Mouse (Mus musculus) MEL (cell line): Measurements from ENCODE around the gene Foxi2. TPM values are rescaled to one million over a fixed set of nuclear protein-coding genes. Genes with fewer than 3 reads are reported as not detected.

ENCODE experiments used
- DNase-seq: peaks from one replicate; pipeline ENCODE4 v3.0.0; 2011; ENCODE audit warnings: low read depth, low spot score
- H3K27ac ChIP-seq: 2 replicates; pipeline ENCODE4 v1.5.1; 2012; ENCODE audit warnings: low read depth, mild to moderate bottlenecking, control low read depth, low read length, moderate library complexity; ENCODE audit not compliant: control insufficient read depth
- H3K27me3 ChIP-seq, 2 experiments: fragments of 150-350 bp in 1 of 2; sonication (generic) in 1 of 2; 2 replicates each; pipeline ENCODE4 v1.6.1; 2012; ENCODE audit warnings: low read length in 2 of 2, mild to moderate bottlenecking in 2 of 2, improper control_type of control experiment in 1 of 2, moderate library complexity in 1 of 2; ENCODE audit not compliant: insufficient read depth in 2 of 2, control insufficient read depth in 1 of 2
- H3K36me3 ChIP-seq, 2 experiments: 2 replicates each; pipeline ENCODE4 v1.6.1; 2012 to 2014; ENCODE audit warnings: low read length in 2 of 2, improper control_type of control experiment in 1 of 2, inconsistent platforms in 1 of 2, mild to moderate bottlenecking in 1 of 2; ENCODE audit not compliant: insufficient read depth in 2 of 2, control insufficient read depth in 1 of 2
- H3K4me1 ChIP-seq, 2 experiments: fragments of 150-350 bp in 1 of 2; sonication (generic) in 1 of 2; 2 replicates each; pipeline ENCODE4 v1.6.1; 2012; ENCODE audit warnings: low read length in 2 of 2, improper control_type of control experiment in 1 of 2, mild to moderate bottlenecking in 1 of 2; ENCODE audit not compliant: insufficient read depth in 2 of 2, control insufficient read depth in 1 of 2
- H3K4me3 ChIP-seq, 2 experiments: fragments of 150-350 bp in 1 of 2; sonication (generic) in 1 of 2; 2 replicates each; pipeline ENCODE4 v1.5.1; 2012; ENCODE audit warnings: low read depth in 2 of 2, low read length in 2 of 2, mild to moderate bottlenecking in 2 of 2, moderate library complexity in 2 of 2, control low read depth in 1 of 2, improper control_type of control experiment in 1 of 2; ENCODE audit not compliant: control insufficient read depth in 1 of 2, insufficient read depth in 1 of 2
- H3K79me2 ChIP-seq: 2 replicates; pipeline ENCODE4 v1.6.1; 2012; ENCODE audit warnings: mild to moderate bottlenecking, low read length, moderate library complexity; ENCODE audit not compliant: control insufficient read depth, poor library complexity, insufficient read depth
- H3K9ac ChIP-seq: 2 replicates; pipeline ENCODE4 v1.6.1; 2012; ENCODE audit warnings: low read depth, mild to moderate bottlenecking, control low read depth, low read length, moderate library complexity; ENCODE audit not compliant: control insufficient read depth, poor library complexity, severe bottlenecking
- H3K9me3 ChIP-seq: fragments of 150-350 bp; sonication (generic); replicated peaks from 2 replicates; pipeline ENCODE4 v1.6.1; 2012; ENCODE audit warnings: mild to moderate bottlenecking, low read length, improper control_type of control experiment, moderate library complexity; ENCODE audit not compliant: insufficient read depth
- ETS1 ChIP-seq: IDR thresholded peaks from 2 replicates; pipeline ENCODE4 v1.6.1; 2012; ENCODE audit warnings: low read depth, mild to moderate bottlenecking, inconsistent platforms, low read length, improper control_type of control experiment, moderate library complexity
- GABPA ChIP-seq: IDR thresholded peaks from 2 replicates; pipeline ENCODE4 v1.6.1; 2012; ENCODE audit warnings: low read depth, mild to moderate bottlenecking, inconsistent platforms, low read length, improper control_type of control experiment, moderate library complexity
- GATA1 ChIP-seq: IDR thresholded peaks from 2 replicates; pipeline ENCODE4 v1.6.1; 2011; ENCODE audit warnings: low read depth, low read length, improper control_type of control experiment
- HCFC1 ChIP-seq: IDR thresholded peaks from 2 replicates; pipeline ENCODE4 v1.6.1; 2012; ENCODE audit warnings: low read depth, mild to moderate bottlenecking, inconsistent platforms, low read length, improper control_type of control experiment, moderate library complexity
- TBP ChIP-seq: IDR thresholded peaks from 2 replicates; pipeline ENCODE4 v1.8.0; 2011; ENCODE audit warnings: low read depth, low read length, improper control_type of control experiment
- ZNF384 ChIP-seq: IDR thresholded peaks from 2 replicates; pipeline ENCODE4 v1.6.1; 2012; ENCODE audit warnings: low read depth, mild to moderate bottlenecking, inconsistent platforms, low read length, improper control_type of control experiment
- polyA plus RNA-seq, 2 experiments: library from polyadenylated mRNA; stranded (reverse) in 1 of 2; unstranded in 1 of 2; fragments of >175 nt in 1 of 2; fragments of >200 nt in 1 of 2; gene quantifications; 2 replicates each; pipeline versions ENCODE4 v1.2.1 to v1.2.4; 2012; ENCODE audit warnings: low replicate concordance in 2 of 2, low read depth in 1 of 2; ENCODE audit not compliant: insufficient read length in 2 of 2, insufficient read depth in 1 of 2, missing spikeins in 1 of 2
- total RNA-seq: library from RNA; depleted of rRNA; stranded (reverse); fragments of 300-350 nt; gene quantifications from 2 replicates; pipeline ENCODE4 v1.2.3, GENCODE M21; 2012; rRNA removed

The Foxi2 gene
- total and polyA plus RNA-seq, 3 experiments = not detected

- H3K27ac ChIP-seq = no peak overlapping the region
- no peaks in the 10 kb centered on the region for H3K79me2 ChIP-seq
- no peaks in the 10 kb centered on the region for H3K27me3 ChIP-seq
- no peaks in the 10 kb centered on the region for H3K36me3 ChIP-seq
- H3K9me3 ChIP-seq = no peaks in the 10 kb centered on the region
- H3K4me3 ChIP-seq = no peak overlapping the region
- H3K9ac ChIP-seq = no peak overlapping the region
- H3K4me1 ChIP-seq = no peaks in the 10 kb centered on the region
- DNase-seq = peak; percentile 12
- no peak for TF ChIP-seq TBP
- no peak for TF ChIP-seq GATA1
- TF ChIP-seq GABPA = no peak
- TF ChIP-seq ETS1 = no peak
- TF ChIP-seq ZNF384 = no peak
- no peak for TF ChIP-seq HCFC1
Observed at GRCm38 (mm10) chr7:135453690-135454089, 43.6 kb downstream of the Foxi2 start.

Other genes starting within 250 kb of the Foxi2 start
- not detected in 2 replicates for gene Nps, start 151.6 kb upstream of the Foxi2 start, total RNA-seq
- gene Nps, start 151.6 kb upstream of the Foxi2 start, polyA plus RNA-seq = not detected
- not detected in 2 replicates for gene Clrn3, start 118.3 kb downstream of the Foxi2 start, total RNA-seq
- gene Clrn3, start 118.3 kb downstream of the Foxi2 start, polyA plus RNA-seq = not detected
- gene Ptpre, start 127.2 kb downstream of the Foxi2 start, total RNA-seq = 4.9 and 6.9 TPM in 2 replicates
- gene Ptpre, start 127.2 kb downstream of the Foxi2 start, polyA plus RNA-seq = 10 to 100 TPM in 1 of 2 experiments, not detected in 1; 12.9 TPM